In the genomic region with DNA sequence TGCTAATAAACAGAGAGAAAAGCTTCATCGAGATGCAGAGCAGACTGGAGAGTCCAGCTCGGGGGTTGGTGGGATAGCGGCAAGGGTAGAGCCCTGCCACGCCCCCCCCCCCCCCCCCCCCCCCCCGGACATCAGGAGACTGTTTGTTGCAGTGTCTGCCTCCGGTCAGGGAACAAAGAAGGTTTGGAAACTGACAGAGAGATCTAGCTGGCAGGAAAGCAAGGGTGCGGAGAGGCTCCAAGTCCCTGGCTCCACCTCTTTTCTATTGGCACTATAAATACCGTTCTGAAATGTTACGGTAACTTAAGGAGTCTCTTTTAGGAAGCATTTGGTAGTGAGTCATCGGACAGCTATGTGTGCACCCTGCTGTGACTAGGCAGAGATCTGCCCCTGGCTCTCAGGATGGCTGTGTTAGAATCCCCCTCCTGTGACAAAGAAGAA, we compare ENCODE assay signal across 9 mouse cellular contexts.
DNase-seq lines count a peak whose midpoint lies in the region; ATAC-seq lines count a peak whose summit lies in the region.
"Had no signal": no experiment of that assay in that cellular context is flagged by ENCODE, and none has a peak within 500 bp of the region (broad histone marks: within the 10 kb centered on the region; RNA-seq: fewer than 3 reads in every experiment).

No protein-coding gene starts in this region.

- peak overlapping the region; percentile 48 for H3K4me2 ChIP-seq in embryonic facial prominence, embryonic 13.5 days
- H3K4me2 ChIP-seq in kidney, embryonic 16.5 days (replicated peaks; ENCODE audit: low read depth, low read length): peak overlapping the region; percentile 43
- H3K4me2 ChIP-seq in midbrain, embryonic 15.5 days: peak overlapping the region; percentile 30
- H3K4me2 ChIP-seq: liver, embryonic 15.5 days had no signal

- H3K36me3 ChIP-seq in embryonic facial prominence, embryonic 13.5 days: no peaks in the 10 kb centered on the region
- H3K36me3 ChIP-seq in heart, embryonic 10.5 days: no peaks in the 10 kb centered on the region
- H3K36me3 ChIP-seq in kidney, embryonic 16.5 days (ENCODE audit: insufficient read depth, low read length): no peaks in the 10 kb centered on the region
- H3K36me3 ChIP-seq in midbrain, embryonic 15.5 days (replicated peaks): no peaks in the 10 kb centered on the region
- H3K36me3 ChIP-seq: liver, embryonic 15.5 days had no signal

- 9% methylated on average over 9 of the region's 10 CpGs for WGBS in embryonic facial prominence, embryonic 13.5 days
- 17% methylated on average over 8 of the region's 10 CpGs for WGBS in heart, embryonic 10.5 days
- 9% methylated on average over 9 of the region's 10 CpGs for WGBS in kidney, embryonic 16.5 days
- 7% methylated on average over 9 of the region's 10 CpGs for WGBS in midbrain, embryonic 15.5 days

- no peaks in the 10 kb centered on the region for H3K9me3 ChIP-seq in embryonic facial prominence, embryonic 13.5 days
- H3K9me3 ChIP-seq in heart, embryonic 10.5 days: no peaks in the 10 kb centered on the region
- no peaks in the 10 kb centered on the region for H3K9me3 ChIP-seq in kidney, embryonic 16.5 days (ENCODE audit: low read length)
- H3K9me3 ChIP-seq in midbrain, embryonic 15.5 days: no peaks in the 10 kb centered on the region
- H3K9me3 ChIP-seq: liver, embryonic 15.5 days had no signal

- 0 out of 2 replicates have a peak overlapping the region, but pooled peaks have one; percentile 6 for H3K9ac ChIP-seq in embryonic facial prominence, embryonic 13.5 days
- peak overlapping the region; percentile 37 for H3K9ac ChIP-seq in kidney, embryonic 16.5 days (replicated peaks; ENCODE audit: low read length)
- H3K9ac ChIP-seq in midbrain, embryonic 15.5 days: no peak overlapping the region
- H3K9ac ChIP-seq: liver, embryonic 15.5 days had no signal

- peaks cover 21% of the 10 kb centered on the region for H3K4me1 ChIP-seq in embryonic facial prominence, embryonic 13.5 days
- peaks cover 29% of the 10 kb centered on the region for H3K4me1 ChIP-seq in heart, embryonic 10.5 days
- H3K4me1 ChIP-seq in kidney, embryonic 16.5 days (ENCODE audit: insufficient read depth, low read length): peaks cover 11% of the 10 kb centered on the region
- H3K4me1 ChIP-seq in midbrain, embryonic 15.5 days: peaks cover 11% of the 10 kb centered on the region; the same call in 1 of the 2 replicates
- H3K4me1 ChIP-seq: liver, embryonic 15.5 days had no signal

- peak overlapping the region; percentile 13; the same call in 1 of the 2 replicates for H3K4me3 ChIP-seq in embryonic facial prominence, embryonic 13.5 days
- peak overlapping the region; percentile 39; the same call in 1 of the 2 replicates for H3K4me3 ChIP-seq in heart, embryonic 10.5 days
- H3K4me3 ChIP-seq in kidney, embryonic 16.5 days (ENCODE audit: low read length): no peak overlapping the region
- no peak overlapping the region for H3K4me3 ChIP-seq in midbrain, embryonic 15.5 days
- H3K4me3 ChIP-seq: liver, embryonic 15.5 days had no signal

- peak; percentile 10 to 37 for DNase-seq in right cerebral cortex, adult 2 months (ENCODE audit: low spot score in 2 of 2)
- DNase-seq in right cerebral cortex, postnatal 4 days: no peak
- DNase-seq in heart, embryonic 10.5 days (ENCODE audit: low spot score): peak; percentile 77
- DNase-seq in testis, postnatal 14 days (ENCODE audit: low spot score): no peak
- DNase-seq in cerebellum, adult 18-20 months: no peak

- H3K27ac ChIP-seq in embryonic facial prominence, embryonic 13.5 days: peak overlapping the region; percentile 73
- peak overlapping the region; percentile 81 for H3K27ac ChIP-seq in heart, embryonic 10.5 days
- H3K27ac ChIP-seq in kidney, embryonic 16.5 days (ENCODE audit: low read length): 0 out of 2 replicates have a peak overlapping the region, but pooled peaks have one; percentile 8
- H3K27ac ChIP-seq in midbrain, embryonic 15.5 days: peak overlapping the region; percentile 20; the same call in 1 of the 2 replicates
- H3K27ac ChIP-seq: liver, embryonic 15.5 days had no signal

- no peaks in the 10 kb centered on the region for H3K27me3 ChIP-seq in embryonic facial prominence, embryonic 13.5 days
- H3K27me3 ChIP-seq in heart, embryonic 10.5 days (ENCODE audit: insufficient read depth, poor library complexity, severe bottlenecking): no peaks in the 10 kb centered on the region
- no peaks in the 10 kb centered on the region for H3K27me3 ChIP-seq in kidney, embryonic 16.5 days (ENCODE audit: insufficient read depth, low read length)
- H3K27me3 ChIP-seq in midbrain, embryonic 15.5 days (replicated peaks): no peaks in the 10 kb centered on the region
- H3K27me3 ChIP-seq: liver, embryonic 15.5 days had no signal

- 0 out of 2 replicates have a peak, but pooled peaks have one; percentile 62 for ATAC-seq in embryonic facial prominence, embryonic 13.5 days (ENCODE audit: insufficient number of reproducible peaks, insufficient read depth, low FRiP score, low TSS enrichment, low read depth)
- peak; percentile 93 for ATAC-seq in kidney, embryonic 16.5 days (ENCODE audit: low FRiP score, low TSS enrichment)
- ATAC-seq in midbrain, embryonic 15.5 days (replicated peaks): peak; percentile 58; the same call in 1 of the 2 replicates

Comparison
In these comparisons a context has a peak if more than half of its experiments do, and no peak if none do; other contexts are left out.
1. DNase-seq: peak in right cerebral cortex, adult 2 months (2 of 2) and heart, embryonic 10.5 days (single experiment); none in right cerebral cortex, postnatal 4 days (single experiment), testis, postnatal 14 days (single experiment) and cerebellum, adult 18-20 months (0 of 2).
2. H3K27ac ChIP-seq: peak in every context shown above with its lines; median percentile 81 in heart, embryonic 10.5 days; 73 in embryonic facial prominence, embryonic 13.5 days; 20 in midbrain, embryonic 15.5 days; 8 in kidney, embryonic 16.5 days.
3. H3K4me3 ChIP-seq: peak in embryonic facial prominence, embryonic 13.5 days (single experiment) and heart, embryonic 10.5 days (single experiment); none in kidney, embryonic 16.5 days (single experiment) and midbrain, embryonic 15.5 days (single experiment).
4. Peak in every context shown above with its lines, with median percentiles within 50 percentile points of each other: ATAC-seq and H3K4me2 ChIP-seq.